Mouse (Mus musculus) heart, embryonic 12.5 days (tissue): ENCODE data around the gene Gm10134. TPM values are rescaled to one million over a fixed set of nuclear protein-coding genes. Genes with fewer than 3 reads are reported as not detected.

Experiments used
- ATAC-seq: fragments of 200-750 bp; cut with Nextera tagmentation; 2 replicates; pipeline ENCODE4 v1.8.0; 2017; ENCODE audit warnings: moderate TSS enrichment, moderate library complexity; ENCODE audit not compliant: insufficient number of reproducible peaks, low FRiP score
- H3K27ac ChIP-seq: fragments of 300-500 bp; sonication (generic); 2 replicates; pipeline ENCODE4 v1.5.1; 2016; ENCODE audit warnings: mild to moderate bottlenecking, moderate library complexity; ENCODE audit not compliant: poor library complexity, severe bottlenecking
- H3K27me3 ChIP-seq: fragments of 300-500 bp; sonication (generic); replicated peaks from 2 replicates; pipeline ENCODE4 v1.6.1; 2016; ENCODE audit warnings: mild to moderate bottlenecking, moderate library complexity
- H3K36me3 ChIP-seq: fragments of 300-500 bp; sonication (generic); 2 replicates; pipeline ENCODE4 v1.6.1; 2016; ENCODE audit warnings: mild to moderate bottlenecking, moderate library complexity
- H3K4me1 ChIP-seq: fragments of 300-500 bp; sonication (generic); replicated peaks from 2 replicates; pipeline ENCODE4 v1.6.1; 2016; ENCODE audit warnings: mild to moderate bottlenecking
- H3K4me2 ChIP-seq: fragments of 300-500 bp; sonication (generic); 2 replicates; pipeline ENCODE4 v1.6.1; 2016; ENCODE audit warnings: mild to moderate bottlenecking, moderate library complexity
- H3K4me3 ChIP-seq: fragments of 300-500 bp; sonication (generic); 2 replicates; pipeline ENCODE4 v1.5.1; 2016; ENCODE audit warnings: mild to moderate bottlenecking
- H3K9ac ChIP-seq: fragments of 300-500 bp; sonication (generic); 2 replicates; pipeline ENCODE4 v1.6.1; 2016; ENCODE audit warnings: mild to moderate bottlenecking, moderate library complexity
- H3K9me3 ChIP-seq: fragments of 300-500 bp; sonication (generic); replicated peaks from 2 replicates; pipeline ENCODE4 v1.6.1; 2016; ENCODE audit warnings: mild to moderate bottlenecking, moderate library complexity
- WGBS: fragments of 180-500 bp; shearing (Covaris S2); methylation state at CpG from one replicate; pipeline ENCODE4 v1.1.7; 2016; 5-methylcytosine and 5-hydroxymethylcytosine counted together
- polyA plus RNA-seq: library from polyadenylated mRNA; unstranded; fragments of >200 nt; fragmentation: Nextera tagmentation; extraction: Ambion mirVana; gene quantifications from 2 replicates; pipeline ENCODE4 v1.2.1, GENCODE M21; 2016

Gm10134 gene
- polyA plus RNA-seq, 1 experiment from 2014 or later: not detected

DNA sequence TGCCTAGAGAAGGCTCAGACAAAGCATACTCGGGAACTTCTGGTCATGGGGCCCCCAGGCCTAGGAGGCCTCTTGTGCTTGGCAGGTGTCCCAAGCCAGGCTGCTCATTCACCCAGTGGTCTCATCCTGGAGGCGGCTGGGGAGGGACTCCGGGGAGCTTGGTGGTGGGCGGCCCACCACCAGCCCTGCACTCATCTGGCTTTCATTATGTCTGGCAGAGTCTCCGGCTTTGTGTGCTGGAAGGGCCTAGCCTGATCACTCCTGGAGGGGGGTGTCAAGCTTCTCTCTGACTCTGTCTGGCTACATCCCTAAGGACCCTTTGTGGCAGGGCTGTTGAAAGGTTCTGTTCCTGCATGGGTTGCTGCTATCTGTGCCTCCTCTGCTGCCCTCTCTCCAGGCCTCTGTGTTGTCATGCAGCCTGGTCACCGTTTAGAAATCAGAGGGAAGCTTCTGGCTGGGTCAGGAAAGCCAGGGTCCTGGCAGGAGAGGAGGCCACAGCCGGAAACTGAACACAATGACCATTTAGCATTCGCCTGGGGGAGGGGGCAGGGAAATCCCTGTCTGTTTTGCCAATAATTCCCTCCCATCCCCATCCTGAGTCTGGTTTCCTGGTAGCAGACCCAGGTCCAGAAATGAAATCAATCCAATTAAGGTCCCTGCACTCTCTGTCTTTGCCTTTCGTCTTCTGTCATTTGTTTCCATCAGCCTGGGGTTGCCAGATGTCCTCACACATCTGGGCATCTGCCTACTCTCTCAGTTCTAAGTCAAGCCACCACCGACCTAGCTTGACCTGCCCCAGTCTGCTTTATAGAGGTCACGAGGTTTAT lies 28.8 kb downstream of the Gm10134 start:
- Histone ChIP-seq H3K27ac (peak overlapping the region; percentile 79), H3K4me1 (peaks cover 71% of the 10 kb centered on the region), H3K27me3 (no peaks in the 10 kb centered on the region), H3K9ac (peak overlapping the region; percentile 91), H3K9me3 (no peaks in the 10 kb centered on the region), H3K4me3 (peak overlapping the region; percentile 83), H3K36me3 (no peaks in the 10 kb centered on the region), H3K4me2 (peak overlapping the region; percentile 87)
- WGBS: 36% methylated on average over 11 of the region's 11 CpGs
- ATAC-seq: peak; percentile 29

DNA sequence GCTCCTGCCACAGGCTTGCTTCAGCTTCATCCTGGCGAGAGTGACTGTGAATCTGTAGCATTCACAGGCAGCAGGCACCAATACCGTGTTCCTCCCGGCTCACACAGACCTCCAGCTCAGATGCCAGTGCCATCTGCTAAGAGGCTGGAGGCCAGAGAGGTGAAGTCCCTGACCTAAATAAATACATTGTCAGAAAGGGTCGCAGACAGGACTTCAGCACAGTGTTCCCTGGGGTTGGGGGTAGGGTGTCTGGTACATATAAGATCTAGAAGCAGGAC lies 29.3 kb downstream of the Gm10134 start:
- H3K9me3 ChIP-seq: no peaks in the 10 kb centered on the region
- H3K4me1 ChIP-seq: peaks cover 76% of the 10 kb centered on the region
- H3K27me3 ChIP-seq: no peaks in the 10 kb centered on the region
- H3K36me3 ChIP-seq: no peaks in the 10 kb centered on the region
- H3K27ac ChIP-seq: peak overlapping the region; percentile 79
- 46% methylated on average over 4 of the region's 4 CpGs for WGBS
- H3K4me2 ChIP-seq: peak overlapping the region; percentile 87
- peak overlapping the region; percentile 9; the same call in 1 of the 2 replicates for H3K9ac ChIP-seq
- H3K4me3 ChIP-seq: peak overlapping the region; percentile 11; the same call in 1 of the 2 replicates
- no peak for ATAC-seq

DNA sequence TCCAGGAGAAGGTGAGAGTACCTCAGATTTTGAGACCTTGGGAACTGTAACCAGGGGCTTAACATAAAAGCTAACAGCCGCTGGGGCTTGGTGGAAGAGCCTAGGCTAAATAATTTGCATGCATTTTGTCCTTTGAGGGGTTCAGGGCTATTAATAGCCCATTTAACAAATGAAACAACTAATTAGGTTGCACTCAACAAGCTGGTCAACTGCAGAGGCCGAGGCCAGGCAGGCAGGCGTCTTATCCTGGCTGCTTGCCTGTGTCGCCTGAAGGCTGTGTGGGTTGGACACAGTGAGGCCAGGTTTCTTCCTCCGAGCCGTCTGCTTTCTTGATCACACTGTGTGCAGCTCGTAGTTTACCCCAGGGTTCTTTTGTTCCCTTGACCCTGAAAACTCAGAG lies 29.8 kb downstream of the Gm10134 start:
- H3K27ac ChIP-seq: peak overlapping the region; percentile 79
- no peak for ATAC-seq
- H3K4me2 ChIP-seq: peak overlapping the region; percentile 87
- peaks cover 77% of the 10 kb centered on the region for H3K4me1 ChIP-seq
- H3K9ac ChIP-seq: peak overlapping the region; percentile 9; the same call in 1 of the 2 replicates
- H3K9me3 ChIP-seq: no peaks in the 10 kb centered on the region
- 47% methylated on average over 7 of the region's 7 CpGs for WGBS
- H3K36me3 ChIP-seq: 0 out of 2 replicates have a peak, but pooled peaks cover under 1% of the 10 kb centered on the region
- no peaks in the 10 kb centered on the region for H3K27me3 ChIP-seq
- no peak overlapping the region for H3K4me3 ChIP-seq

DNA sequence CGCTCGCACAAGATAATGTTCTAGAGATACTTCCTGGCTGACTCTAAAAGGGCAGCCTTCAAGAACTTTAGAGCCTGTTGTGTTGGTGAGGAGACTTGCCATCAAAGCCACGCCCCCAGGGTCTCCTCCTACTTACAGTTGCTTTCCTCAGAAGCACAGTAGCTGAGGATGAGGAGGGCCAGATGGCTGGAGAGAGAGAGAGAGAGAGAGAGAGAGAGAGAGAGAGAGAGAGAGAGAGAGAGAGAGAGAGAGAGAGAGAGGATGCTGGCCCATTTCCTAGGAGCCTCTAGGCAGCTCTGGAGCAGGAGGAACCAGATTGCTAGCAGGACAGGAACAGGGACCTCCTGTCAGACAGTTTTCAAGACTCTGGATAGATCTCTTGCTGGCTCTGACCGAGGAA lies 30.3 kb downstream of the Gm10134 start:
- peak overlapping the region; percentile 79; the same call in 1 of the 2 replicates for H3K27ac ChIP-seq
- ATAC-seq: no peak
- WGBS: 53% methylated on average over 4 of the region's 4 CpGs
- peaks cover 77% of the 10 kb centered on the region for H3K4me1 ChIP-seq
- no peaks in the 10 kb centered on the region for H3K27me3 ChIP-seq
- no peak overlapping the region for H3K4me3 ChIP-seq
- H3K9ac ChIP-seq: no peak overlapping the region
- 0 out of 2 replicates have a peak, but pooled peaks cover 2% of the 10 kb centered on the region for H3K36me3 ChIP-seq
- peak overlapping the region; percentile 87; the same call in 1 of the 2 replicates for H3K4me2 ChIP-seq
- no peaks in the 10 kb centered on the region for H3K9me3 ChIP-seq

DNA sequence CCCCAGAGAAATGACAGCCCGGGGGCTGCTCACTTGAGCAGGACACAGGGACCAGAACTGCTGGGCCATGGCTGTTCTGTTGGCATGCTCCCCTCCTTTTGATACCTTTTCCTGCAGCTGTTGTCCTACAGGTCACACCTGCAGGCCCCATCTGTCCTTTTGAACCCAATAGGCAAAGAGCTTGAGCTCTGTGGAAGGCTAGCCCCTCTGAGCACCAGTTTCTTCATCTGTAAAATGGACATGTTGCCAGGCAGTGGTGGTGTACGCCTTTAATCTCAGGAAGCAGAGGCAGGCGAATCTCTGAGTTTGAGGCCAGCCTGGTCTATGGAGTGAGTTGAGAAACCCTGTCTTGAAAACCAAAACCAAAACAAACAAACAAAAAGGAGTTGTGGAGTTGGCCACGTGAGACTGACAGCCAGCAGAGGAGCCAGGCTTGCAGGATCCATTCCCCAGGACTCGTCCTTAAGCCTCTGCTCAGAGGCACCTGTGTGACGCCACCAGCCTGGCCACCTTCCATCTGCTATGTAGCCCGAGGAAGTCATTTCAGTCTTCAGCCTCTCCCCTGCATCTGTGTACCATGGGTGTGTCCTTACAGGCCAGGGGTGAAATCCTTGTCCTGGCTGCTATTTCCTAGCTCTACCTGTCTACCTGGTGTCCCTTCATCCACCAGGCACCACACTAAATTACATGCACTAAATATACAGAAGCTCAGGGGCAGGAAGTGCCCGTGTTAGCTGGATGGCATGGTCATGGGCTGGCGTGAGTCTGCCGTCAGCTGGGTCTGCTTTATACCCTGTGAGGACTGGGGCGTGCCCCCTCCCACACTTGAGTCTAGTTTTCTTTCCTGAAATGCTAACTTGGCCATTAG lies 31.1 kb downstream of the Gm10134 start:
- H3K4me3 ChIP-seq: no peak overlapping the region
- no peaks in the 10 kb centered on the region for H3K9me3 ChIP-seq
- no peaks in the 10 kb centered on the region for H3K27me3 ChIP-seq
- peaks cover 72% of the 10 kb centered on the region for H3K4me1 ChIP-seq
- H3K9ac ChIP-seq: no peak overlapping the region
- ATAC-seq: no peak
- no peak overlapping the region for H3K27ac ChIP-seq
- 80% methylated on average over 11 of the region's 11 CpGs for WGBS
- H3K36me3 ChIP-seq: peaks cover 6% of the 10 kb centered on the region
- no peak overlapping the region for H3K4me2 ChIP-seq

DNA sequence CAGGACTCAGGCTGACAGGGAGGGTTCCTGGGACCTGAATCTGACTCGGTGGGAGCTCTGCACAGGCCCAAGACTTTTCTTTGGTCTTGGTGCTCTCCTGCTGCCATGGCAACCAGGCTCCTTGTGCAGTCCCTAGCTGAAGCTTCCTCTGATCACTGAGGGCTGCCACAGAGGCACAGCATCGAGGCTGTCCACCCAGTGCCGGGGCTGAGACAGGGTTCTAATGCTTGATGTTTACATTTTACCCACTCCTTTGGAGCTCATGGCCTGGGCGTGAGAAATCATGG lies 31.7 kb downstream of the Gm10134 start:
- H3K36me3 ChIP-seq: peaks cover 12% of the 10 kb centered on the region
- ATAC-seq: no peak
- H3K9ac ChIP-seq: no peak overlapping the region
- H3K4me2 ChIP-seq: no peak overlapping the region
- H3K4me3 ChIP-seq: no peak overlapping the region
- 64% methylated on average over 4 of the region's 4 CpGs for WGBS
- no peaks in the 10 kb centered on the region for H3K9me3 ChIP-seq
- H3K27ac ChIP-seq: no peak overlapping the region
- peaks cover 66% of the 10 kb centered on the region for H3K4me1 ChIP-seq
- H3K27me3 ChIP-seq: no peaks in the 10 kb centered on the region

DNA sequence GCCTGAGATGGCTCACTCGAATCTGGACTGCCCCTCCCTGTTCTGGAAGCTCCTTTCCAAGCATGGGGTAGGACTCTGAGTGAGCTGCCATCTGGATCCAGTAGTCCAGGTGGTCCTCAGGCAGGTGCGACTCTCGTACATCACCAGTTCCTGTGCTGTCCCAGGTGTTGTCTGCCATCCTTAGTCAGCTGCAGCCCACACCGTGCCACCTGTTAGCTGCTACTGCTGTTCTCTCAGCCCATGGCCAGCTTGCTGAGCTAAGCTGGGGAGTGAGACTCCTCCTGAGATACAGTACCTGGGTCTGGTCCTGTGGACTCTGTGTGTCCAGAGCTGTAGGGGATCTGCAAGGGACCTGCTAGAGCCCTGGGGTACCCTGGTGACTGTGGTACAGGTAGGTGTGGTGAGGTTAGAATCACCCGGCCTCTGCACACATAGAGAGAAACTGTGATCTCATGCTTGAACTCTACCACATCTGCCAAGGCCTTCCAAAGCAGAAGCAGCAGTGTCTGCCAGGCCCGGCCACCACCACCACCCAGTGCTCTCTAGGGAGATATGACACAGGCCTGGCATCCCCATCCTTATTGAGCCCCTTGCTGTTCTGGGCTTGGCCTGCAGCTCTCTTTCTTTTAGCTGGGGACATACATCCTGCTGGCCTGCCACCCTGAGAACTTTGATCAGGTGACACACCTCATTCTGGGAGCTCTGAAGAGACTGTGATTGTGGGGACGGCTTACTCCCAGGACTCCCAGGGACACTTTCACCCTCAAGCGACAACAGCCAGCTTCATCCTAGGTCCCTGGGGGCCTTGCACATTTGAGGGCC lies 32.3 kb downstream of the Gm10134 start:
- H3K4me3 ChIP-seq: no peak overlapping the region
- peaks cover 61% of the 10 kb centered on the region for H3K4me1 ChIP-seq
- no peak overlapping the region for H3K4me2 ChIP-seq
- H3K27ac ChIP-seq: no peak overlapping the region
- no peaks in the 10 kb centered on the region for H3K9me3 ChIP-seq
- WGBS: 76% methylated on average over 8 of the region's 8 CpGs
- peaks cover 18% of the 10 kb centered on the region for H3K36me3 ChIP-seq
- ATAC-seq: no peak
- peak overlapping the region; percentile 24; the same call in 1 of the 2 replicates for H3K9ac ChIP-seq
- no peaks in the 10 kb centered on the region for H3K27me3 ChIP-seq

DNA sequence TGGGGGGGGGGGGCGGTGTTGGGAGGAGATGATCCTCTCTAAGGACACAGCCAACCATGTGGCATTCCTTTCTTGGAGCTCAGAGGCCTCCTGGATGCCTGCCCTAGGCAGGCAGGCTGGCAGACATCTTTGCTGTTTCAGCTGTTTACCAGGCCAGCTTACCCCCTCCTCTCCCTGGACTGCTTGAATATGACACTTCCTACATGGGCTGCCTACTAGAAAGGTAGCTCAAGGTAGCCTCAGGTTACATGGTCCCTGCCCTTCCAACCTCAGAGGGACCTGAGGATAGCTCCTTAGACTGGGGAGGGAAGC lies 32.9 kb downstream of the Gm10134 start:
- no peak for ATAC-seq
- Histone ChIP-seq H3K4me2 (no peak overlapping the region), H3K27me3 (no peaks in the 10 kb centered on the region), H3K27ac (peak overlapping the region; percentile 20; the same call in 1 of the 2 replicates), H3K36me3 (peaks cover 24% of the 10 kb centered on the region), H3K4me3 (no peak overlapping the region), H3K9me3 (no peaks in the 10 kb centered on the region), H3K9ac (peak overlapping the region; percentile 24; the same call in 1 of the 2 replicates), H3K4me1 (peaks cover 57% of the 10 kb centered on the region)
- 50% methylated on average over 1 of the region's 1 CpGs for WGBS

DNA sequence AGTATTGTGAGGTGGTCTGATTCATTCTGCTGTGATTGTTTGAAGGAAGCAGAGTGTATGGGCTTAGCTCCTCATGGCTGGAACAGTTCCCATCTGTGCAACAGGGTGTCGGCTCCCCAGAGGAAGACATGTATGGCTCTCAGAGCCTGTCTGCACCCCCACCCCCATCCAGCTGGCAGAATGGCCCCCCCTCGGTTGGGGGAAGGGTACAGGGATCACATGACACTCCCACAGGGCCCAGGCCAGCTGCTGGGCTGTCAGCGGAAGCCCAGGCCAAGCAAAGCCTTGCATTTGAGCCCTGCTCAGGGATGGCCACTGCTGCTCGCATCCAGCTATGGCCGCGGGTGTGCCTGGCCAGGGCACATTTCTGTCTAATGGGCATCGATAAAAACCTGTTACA lies 33.3 kb downstream of the Gm10134 start:
- H3K4me1 ChIP-seq: peaks cover 53% of the 10 kb centered on the region
- WGBS: 45% methylated on average over 7 of the region's 7 CpGs
- no peak overlapping the region for H3K4me3 ChIP-seq
- H3K36me3 ChIP-seq: peaks cover 28% of the 10 kb centered on the region
- no peak overlapping the region for H3K4me2 ChIP-seq
- no peak for ATAC-seq
- peak overlapping the region; percentile 20; the same call in 1 of the 2 replicates for H3K27ac ChIP-seq
- no peaks in the 10 kb centered on the region for H3K9me3 ChIP-seq
- H3K9ac ChIP-seq: peak overlapping the region; percentile 24
- no peaks in the 10 kb centered on the region for H3K27me3 ChIP-seq

DNA sequence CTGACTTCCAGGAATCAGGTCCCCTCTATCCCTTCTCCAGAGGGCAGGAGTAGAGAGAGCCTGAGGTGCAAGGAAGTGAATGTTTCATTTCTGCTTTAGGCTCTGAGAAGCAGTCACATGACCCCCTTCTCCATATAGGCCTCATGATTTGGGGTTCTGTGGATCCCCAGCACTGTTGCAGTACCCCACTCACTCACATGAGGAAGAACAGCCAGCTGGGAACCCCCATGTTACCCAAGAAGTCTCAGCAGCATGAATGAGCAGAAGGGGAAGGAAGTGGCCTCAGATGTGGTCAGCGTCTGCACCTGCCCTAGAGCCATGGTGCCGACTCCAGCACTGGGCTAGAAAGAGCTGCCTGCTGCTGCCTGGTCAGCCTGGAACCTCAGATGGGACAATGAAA lies 34.1 kb downstream of the Gm10134 start:
- H3K4me1 ChIP-seq: peaks cover 45% of the 10 kb centered on the region
- H3K9me3 ChIP-seq: no peaks in the 10 kb centered on the region
- H3K27me3 ChIP-seq: no peaks in the 10 kb centered on the region
- 67% methylated on average over 2 of the region's 2 CpGs for WGBS
- no peak overlapping the region for H3K4me2 ChIP-seq
- ATAC-seq: no peak
- peak overlapping the region; percentile 24; the same call in 1 of the 2 replicates for H3K9ac ChIP-seq
- H3K36me3 ChIP-seq: peaks cover 36% of the 10 kb centered on the region
- no peak overlapping the region for H3K27ac ChIP-seq
- no peak overlapping the region for H3K4me3 ChIP-seq
